ENCODE assay signal across 8 mouse cellular contexts in the genomic region with DNA sequence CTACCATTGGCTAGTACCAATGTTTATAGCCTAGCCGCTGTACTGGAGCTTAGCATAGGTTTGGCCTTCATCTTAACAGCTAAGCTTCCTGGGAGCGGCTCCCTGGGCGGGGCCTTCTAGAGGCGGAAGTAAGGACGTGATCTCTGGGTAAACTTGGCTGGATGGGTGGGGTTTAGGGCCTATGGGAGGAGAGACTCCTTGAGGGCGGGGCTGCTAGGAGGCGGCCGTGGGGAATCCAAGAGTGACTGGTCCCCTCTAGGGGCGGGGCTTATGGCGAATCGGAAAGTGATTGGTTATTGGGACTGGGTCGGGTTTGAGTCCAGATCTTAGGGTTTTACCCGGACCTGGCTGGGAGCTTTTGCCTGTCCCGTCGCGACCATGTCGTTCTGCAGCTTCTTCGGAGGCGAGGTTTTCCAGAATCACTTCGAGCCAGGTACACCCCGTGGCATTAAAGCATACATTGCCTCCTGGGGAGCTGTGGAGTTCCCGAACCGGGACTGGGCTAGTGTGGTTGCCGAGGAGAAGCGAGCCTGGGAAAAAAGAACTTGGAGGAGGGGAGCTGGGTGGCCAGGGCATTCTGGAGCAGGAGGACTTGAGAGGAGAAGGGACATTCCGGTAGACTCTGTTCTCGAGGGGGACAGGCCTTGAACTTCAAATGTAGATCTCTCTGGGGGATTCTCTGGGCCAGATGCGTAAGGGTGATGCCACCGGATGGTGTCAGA. TPM values are rescaled to one million over a fixed set of nuclear protein-coding genes. Genes with fewer than 3 reads are reported as not detected.
A peak's percentile ranks its signal among the peaks of the same experiment; 100 is the strongest.
DNase-seq lines count a peak whose midpoint lies in the region; ATAC-seq and TF ChIP-seq lines count a peak whose summit lies in the region.

Gene Msrb1 (plus strand): TSS at position 313 of the 722 bp plus-strand sequence.

- H3K4me2 ChIP-seq in lung, postnatal 0 days (replicated peaks; ENCODE audit: low read depth, low read length): peak within 1 kb of the TSS; percentile 85

- 0 out of 2 replicates have a peak, but pooled peaks cover 10% of the 10 kb centered on the region for H3K27me3 ChIP-seq in hindbrain, embryonic 10.5 days (ENCODE audit: insufficient read depth, poor library complexity, severe bottlenecking)
- no peaks in the 10 kb centered on the region for H3K27me3 ChIP-seq in lung, postnatal 0 days (replicated peaks; ENCODE audit: insufficient read depth, low read length)

- peak; percentile 83 for DNase-seq in MN1 (ENCODE audit: low spot score)
- DNase-seq in cerebellum, adult 9-10 months: peak; percentile 96
- DNase-seq in hindbrain, embryonic 10.5 days (ENCODE audit: low spot score): peak; percentile 95
- DNase-seq in layer of hippocampus, adult 9-11 months: peak; percentile 97
- peak; percentile 100 for DNase-seq in lung, postnatal 0 days (ENCODE audit: low spot score)
- peak; percentile 90 for DNase-seq in ovary, postnatal 14 days (ENCODE audit: low spot score)
- DNase-seq in thymus, postnatal 14 days: peak; percentile 97

- TF ChIP-seq CTCF in lung, postnatal 0 days (IDR thresholded peaks at IDR 0.05): no peak

- TF ChIP-seq EP300 in lung, postnatal 0 days (IDR thresholded peaks at IDR 0.05): peak; percentile 20; the same call in 1 of the 2 replicates

- ATAC-seq in frontal cortex, adult (ENCODE audit: low TSS enrichment): peak; percentile 95
- ATAC-seq in lung, postnatal 0 days: peak; percentile 98

- H3K4me3 ChIP-seq in hindbrain, embryonic 10.5 days: peak within 1 kb of the TSS; percentile 81
- peak within 1 kb of the TSS; percentile 60 for H3K4me3 ChIP-seq in lung, postnatal 0 days (ENCODE audit: low read depth, low read length)

- peak within 1 kb of the TSS; percentile 45 for H3K9ac ChIP-seq in lung, postnatal 0 days (replicated peaks; ENCODE audit: low read depth)

- H3K27ac ChIP-seq in hindbrain, embryonic 10.5 days: peak within 1 kb of the TSS; percentile 80
- peak within 1 kb of the TSS; percentile 83 for H3K27ac ChIP-seq in lung, postnatal 0 days (ENCODE audit: low read length)

- peaks cover 24% of the 10 kb centered on the region for H3K4me1 ChIP-seq in hindbrain, embryonic 10.5 days (replicated peaks)
- H3K4me1 ChIP-seq in lung, postnatal 0 days (ENCODE audit: insufficient read depth, low read depth, low read length): peaks cover 7% of the 10 kb centered on the region; the same call in 1 of the 2 replicates

- WGBS in hindbrain, embryonic 10.5 days: 2% methylated on average over 29 of the region's 29 CpGs
- under 1% methylated on average over 29 of the region's 29 CpGs for WGBS in lung, postnatal 0 days

- H3K9me3 ChIP-seq in hindbrain, embryonic 10.5 days: no peaks in the 10 kb centered on the region
- no peaks in the 10 kb centered on the region for H3K9me3 ChIP-seq in lung, postnatal 0 days (ENCODE audit: low read length)

- H3K36me3 ChIP-seq in hindbrain, embryonic 10.5 days: peaks cover 9% of the 10 kb centered on the region; the same call in 1 of the 2 replicates
- H3K36me3 ChIP-seq in lung, postnatal 0 days (ENCODE audit: insufficient read depth, low read length): peaks cover 8% of the 10 kb centered on the region; the same call in 1 of the 2 replicates

RNA-seq across cellular contexts. Expression of gene Msrb1, which starts in this region (rescaled TPM):
- 21.4 and 23.4 TPM in 2 replicates for polyA plus RNA-seq in hindbrain, embryonic 10.5 days (2016; fragmentation: Nextera tagmentation; extraction: Ambion mirVana)
- 59.8 and 61.0 TPM in 2 replicates for polyA plus RNA-seq in lung, postnatal 0 days (2015; fragmentation: Nextera tagmentation; extraction: Ambion mirVana)

Comparison
In these comparisons a context has a peak if more than half of its experiments do, and no peak if none do; other contexts are left out.
1. Peak in every context shown above with its lines: DNase-seq, ATAC-seq, H3K4me3 ChIP-seq and H3K27ac ChIP-seq.